Mouse (Mus musculus) heart, embryonic 13.5 days (tissue): ENCODE results near the gene 4833427G06Rik. TPM values are rescaled to one million over a fixed set of nuclear protein-coding genes. Genes with fewer than 3 reads are reported as not detected.

Source experiments
- ATAC-seq: fragments of 200-750 bp; cut with Nextera tagmentation; 2 replicates; pipeline ENCODE4 v1.8.0; 2017; ENCODE audit warnings: moderate TSS enrichment; ENCODE audit not compliant: insufficient number of reproducible peaks, low FRiP score, low TSS enrichment; ENCODE audit errors: extremely low read depth
- H3K27ac ChIP-seq: fragments of 300-500 bp; sonication (generic); replicated peaks from 2 replicates; pipeline ENCODE4 v1.5.1; 2015; ENCODE audit warnings: moderate library complexity, mild to moderate bottlenecking, inconsistent platforms
- H3K27me3 ChIP-seq: fragments of 300-500 bp; sonication (generic); replicated peaks from 2 replicates; pipeline ENCODE4 v1.6.1; 2015; ENCODE audit warnings: mild to moderate bottlenecking, inconsistent platforms
- H3K36me3 ChIP-seq: fragments of 300-500 bp; sonication (generic); 2 replicates; pipeline ENCODE4 v1.6.1; 2015; ENCODE audit warnings: mild to moderate bottlenecking, inconsistent platforms
- H3K4me1 ChIP-seq: fragments of 300-500 bp; sonication (generic); 2 replicates; pipeline ENCODE4 v1.6.1; 2015; ENCODE audit warnings: inconsistent platforms
- H3K4me2 ChIP-seq: fragments of 300-500 bp; sonication (generic); 2 replicates; pipeline ENCODE4 v1.6.1; 2015; ENCODE audit warnings: inconsistent platforms, mild to moderate bottlenecking, moderate library complexity
- H3K4me3 ChIP-seq: fragments of 300-500 bp; sonication (generic); 2 replicates; pipeline ENCODE4 v1.5.1; 2015; ENCODE audit warnings: moderate library complexity, mild to moderate bottlenecking, inconsistent platforms
- H3K9ac ChIP-seq: fragments of 300-500 bp; sonication (generic); 2 replicates; pipeline ENCODE4 v1.6.1; 2015; ENCODE audit warnings: inconsistent platforms, mild to moderate bottlenecking, moderate library complexity
- H3K9me3 ChIP-seq: fragments of 300-500 bp; sonication (generic); 2 replicates; pipeline ENCODE4 v1.6.1; 2016; ENCODE audit warnings: inconsistent platforms
- WGBS: fragments of 180-500 bp; shearing (Covaris S2); methylation state at CpG from one replicate; pipeline ENCODE4 v1.1.7; 2015; ENCODE audit warnings: mixed read lengths; 5-methylcytosine and 5-hydroxymethylcytosine counted together
- polyA plus RNA-seq: library from polyadenylated mRNA; unstranded; fragments of >200 nt; fragmentation: Nextera tagmentation; extraction: Ambion mirVana; gene quantifications from 2 replicates; pipeline ENCODE4 v1.2.1, GENCODE M21; 2015

Gene 4833427G06Rik
- polyA plus RNA-seq, 1 experiment from 2014 or later = not detected

GRCm38 (mm10) chr9:51060601-51061000, 41.3 kb downstream of the 4833427G06Rik start, which contains the start of gene Btg4:
Gene Btg4 (plus strand): TSS chr9:51060901.
- H3K4me2 ChIP-seq = no peak within 1 kb of the TSS
- no peak for ATAC-seq
- no peaks in the 10 kb centered on the region for H3K27me3 ChIP-seq
- H3K36me3 ChIP-seq = peaks cover 21% of the 10 kb centered on the region
- WGBS = 84% methylated on average over 2 of the region's 2 CpGs
- H3K4me3 ChIP-seq = no peak within 1 kb of the TSS
- no peak within 1 kb of the TSS for H3K9ac ChIP-seq
- H3K4me1 ChIP-seq = peaks cover 4% of the 10 kb centered on the region; the same call in 1 of the 2 replicates
- no peaks in the 10 kb centered on the region for H3K9me3 ChIP-seq
- no peak within 1 kb of the TSS for H3K27ac ChIP-seq

GRCm38 (mm10) chr9:51058951-51059521, 42.8 kb downstream of the 4833427G06Rik start:
- Histone ChIP-seq H3K9me3 (no peaks in the 10 kb centered on the region), H3K27ac (no peak overlapping the region), H3K9ac (no peak overlapping the region), H3K4me1 (peaks cover 4% of the 10 kb centered on the region; the same call in 1 of the 2 replicates), H3K4me3 (no peak overlapping the region), H3K4me2 (no peak overlapping the region), H3K27me3 (no peaks in the 10 kb centered on the region), H3K36me3 (peaks cover 21% of the 10 kb centered on the region)
- no peak for ATAC-seq
- 56% methylated on average over 4 of the region's 4 CpGs for WGBS

- 61% methylated on average over 3 of the region's 3 CpGs for WGBS
- ATAC-seq = no peak
- H3K4me1 ChIP-seq = peaks cover 4% of the 10 kb centered on the region; the same call in 1 of the 2 replicates
Observed at GRCm38 (mm10) chr9:51056360-51057324, 45.2 kb downstream of the 4833427G06Rik start.

GRCm38 (mm10) chr9:51052180-51052579, 49.7 kb downstream of the 4833427G06Rik start:
- WGBS = 38% methylated on average over 3 of the region's 3 CpGs
- Histone ChIP-seq H3K9ac (no peak overlapping the region), H3K36me3 (no peaks in the 10 kb centered on the region), H3K4me1 (peaks cover 4% of the 10 kb centered on the region; the same call in 1 of the 2 replicates), H3K9me3 (no peaks in the 10 kb centered on the region), H3K27ac (no peak overlapping the region), H3K4me3 (no peak overlapping the region), H3K4me2 (no peak overlapping the region), H3K27me3 (no peaks in the 10 kb centered on the region)
- no peak for ATAC-seq

More at GRCm38 (mm10) chr9:51056360-51057324, 45.2 kb downstream of the 4833427G06Rik start:
- Histone ChIP-seq H3K27ac (no peak overlapping the region), H3K36me3 (peaks cover 8% of the 10 kb centered on the region; the same call in 1 of the 2 replicates), H3K4me3 (no peak overlapping the region), H3K9me3 (no peaks in the 10 kb centered on the region), H3K9ac (no peak overlapping the region), H3K4me2 (no peak overlapping the region), H3K27me3 (no peaks in the 10 kb centered on the region)

- H3K4me2 ChIP-seq = no peak overlapping the region
- WGBS = 63% methylated on average over 6 of the region's 6 CpGs
- no peaks in the 10 kb centered on the region for H3K36me3 ChIP-seq
- no peaks in the 10 kb centered on the region for H3K4me1 ChIP-seq
- no peak overlapping the region for H3K27ac ChIP-seq
- ATAC-seq = no peak
- no peak overlapping the region for H3K9ac ChIP-seq
- no peaks in the 10 kb centered on the region for H3K27me3 ChIP-seq
- no peaks in the 10 kb centered on the region for H3K9me3 ChIP-seq
- no peak overlapping the region for H3K4me3 ChIP-seq
Observed at GRCm38 (mm10) chr9:51042136-51042535, 59.7 kb downstream of the 4833427G06Rik start.

- H3K36me3 ChIP-seq = no peaks in the 10 kb centered on the region
- H3K4me1 ChIP-seq = no peaks in the 10 kb centered on the region
- no peaks in the 10 kb centered on the region for H3K9me3 ChIP-seq
- H3K9ac ChIP-seq = no peak overlapping the region
- H3K4me3 ChIP-seq = no peak overlapping the region
- no peak for ATAC-seq
- no peaks in the 10 kb centered on the region for H3K27me3 ChIP-seq
- H3K4me2 ChIP-seq = no peak overlapping the region
- H3K27ac ChIP-seq = no peak overlapping the region
- WGBS = 90% methylated on average over 7 of the region's 7 CpGs
Observed at GRCm38 (mm10) chr9:51041491-51041980, 60.3 kb downstream of the 4833427G06Rik start.

GRCm38 (mm10) chr9:51032785-51033529, 68.9 kb downstream of the 4833427G06Rik start:
- WGBS = 79% methylated on average over 3 of the region's 3 CpGs
- H3K9ac ChIP-seq = no peak overlapping the region
- H3K4me2 ChIP-seq = no peak overlapping the region
- no peaks in the 10 kb centered on the region for H3K9me3 ChIP-seq
- H3K27me3 ChIP-seq = no peaks in the 10 kb centered on the region
- ATAC-seq = no peak
- no peak overlapping the region for H3K27ac ChIP-seq
- H3K4me1 ChIP-seq = peaks cover 13% of the 10 kb centered on the region
- no peak overlapping the region for H3K4me3 ChIP-seq
- no peaks in the 10 kb centered on the region for H3K36me3 ChIP-seq

- WGBS = 66% methylated on average over 8 of the region's 8 CpGs
- H3K4me2 ChIP-seq = no peak overlapping the region
- no peak overlapping the region for H3K9ac ChIP-seq
- H3K27ac ChIP-seq = no peak overlapping the region
- no peaks in the 10 kb centered on the region for H3K9me3 ChIP-seq
- no peak overlapping the region for H3K4me3 ChIP-seq
- ATAC-seq = no peak
- no peaks in the 10 kb centered on the region for H3K27me3 ChIP-seq
- H3K4me1 ChIP-seq = peaks cover 13% of the 10 kb centered on the region
- no peaks in the 10 kb centered on the region for H3K36me3 ChIP-seq
Observed at GRCm38 (mm10) chr9:51032291-51032690, 69.6 kb downstream of the 4833427G06Rik start.

- H3K9me3 ChIP-seq = no peaks in the 10 kb centered on the region
- 41% methylated on average over 6 of the region's 6 CpGs for WGBS
- no peak for ATAC-seq
- no peak overlapping the region for H3K4me2 ChIP-seq
- H3K36me3 ChIP-seq = no peaks in the 10 kb centered on the region
- H3K27me3 ChIP-seq = no peaks in the 10 kb centered on the region
- peak overlapping the region; percentile 16; the same call in 1 of the 2 replicates for H3K27ac ChIP-seq
- no peak overlapping the region for H3K4me3 ChIP-seq
- peaks cover 13% of the 10 kb centered on the region for H3K4me1 ChIP-seq
- no peak overlapping the region for H3K9ac ChIP-seq
Observed at GRCm38 (mm10) chr9:51031603-51032002, 70.3 kb downstream of the 4833427G06Rik start.
